Mouse (Mus musculus) stomach, postnatal 0 days (tissue): ENCODE results near the gene Kcnk5.

Experiments
- CTCF ChIP-seq: IDR thresholded peaks from 2 replicates; pipeline ENCODE4 v1.5.1; 2016; ENCODE audit warnings: antibody characterized with exemption, low read depth, mild to moderate bottlenecking, moderate library complexity
- EP300 ChIP-seq: optimal IDR thresholded peaks from 2 replicates; pipeline ENCODE3; 2016; ENCODE audit warnings: antibody characterized with exemption

DNA sequence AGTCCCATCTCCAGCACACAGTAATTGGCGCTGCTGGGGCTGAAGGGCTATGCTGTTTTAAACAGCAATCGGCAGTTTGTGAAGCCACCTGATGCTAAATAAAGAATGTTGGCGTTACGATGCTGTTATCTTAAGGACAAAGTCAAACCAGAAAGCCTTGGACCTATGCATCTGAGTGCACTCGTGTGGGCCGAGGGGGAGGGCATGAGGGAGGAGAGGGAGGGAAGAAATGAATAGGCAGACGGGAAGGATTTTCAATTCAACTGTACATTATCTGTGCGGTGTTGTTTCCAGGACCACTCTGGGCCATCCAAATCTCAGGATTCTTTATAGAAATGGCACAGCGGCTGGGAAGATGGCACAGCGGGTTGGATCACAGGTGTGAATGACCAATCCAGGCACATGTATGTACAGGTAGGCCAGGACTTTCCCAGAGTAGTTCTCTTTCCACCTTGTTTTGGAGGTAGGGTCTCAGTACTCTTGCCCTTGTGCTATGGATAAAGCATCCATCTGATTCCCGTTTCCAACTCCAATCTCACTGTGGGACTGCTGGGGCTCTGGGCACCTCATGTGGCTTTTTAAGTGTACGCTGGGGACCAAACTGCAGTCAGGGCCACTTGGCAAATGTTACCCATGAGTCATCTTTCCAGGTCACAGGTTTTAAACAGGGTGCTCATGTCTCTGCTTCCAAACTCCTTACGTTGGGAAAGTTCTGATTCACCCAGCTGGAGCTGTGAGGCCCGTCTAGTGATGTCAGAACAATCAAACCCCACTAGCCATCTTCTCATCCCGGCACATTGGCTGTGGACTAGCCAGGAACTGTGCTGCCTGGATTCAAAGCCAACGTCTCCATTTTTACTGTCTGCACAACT, 42.9 kb downstream of the Kcnk5 start, which contains the start of gene Saysd1:
- TF ChIP-seq CTCF, result no peak
- no peak for TF ChIP-seq EP300
